Mouse (Mus musculus) splenic B cell, adult 2 months (primary cell): ENCODE measurements around the gene Npy.

ENCODE experiments used
- DNase-seq: peaks from one replicate; pipeline ENCODE4 v3.0.0-alpha.2; 2011; ENCODE audit warnings: low read depth, low spot score
- H3K27me3 ChIP-seq: 2 replicates; pipeline ENCODE4 v1.6.1; 2012; ENCODE audit warnings: mild to moderate bottlenecking, low read length, moderate library complexity, mixed read lengths; ENCODE audit not compliant: control insufficient read depth, poor library complexity, insufficient read depth, severe bottlenecking
- H3K36me3 ChIP-seq: 2 replicates; pipeline ENCODE4 v1.6.1; 2012; ENCODE audit warnings: mild to moderate bottlenecking, low read length, moderate library complexity, mixed read lengths; ENCODE audit not compliant: control insufficient read depth, poor library complexity, insufficient read depth, severe bottlenecking

Gene Npy

DNA sequence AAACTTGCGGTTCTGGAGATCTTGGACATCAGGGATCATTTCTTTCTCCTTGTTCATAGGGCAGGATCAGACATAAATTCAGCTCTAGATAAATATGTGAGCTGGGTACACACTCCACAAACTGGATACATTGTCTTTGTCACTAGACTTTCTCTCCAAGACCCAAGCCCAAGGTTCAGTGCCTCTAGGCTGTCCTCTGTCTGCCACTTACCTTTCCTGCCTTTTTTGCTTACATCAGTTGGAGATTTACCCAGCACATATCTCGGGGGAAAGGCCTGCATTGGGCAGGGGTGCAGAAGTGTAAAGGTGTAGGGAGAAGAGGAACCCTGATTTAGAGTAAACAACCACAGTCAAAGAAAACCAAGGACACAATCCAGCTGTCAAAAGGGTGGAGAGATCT lies 1.3 kb downstream of the Npy start:
- Histone ChIP-seq H3K27me3 (no peaks in the 10 kb centered on the region; the same call in 1 of the 2 replicates), H3K36me3 (no peaks in the 10 kb centered on the region)
- no peak for DNase-seq

GRCm38 (mm10) chr6:49831579-49831978 lies 9.1 kb downstream of the Npy start:
- no peak for DNase-seq
- Histone ChIP-seq H3K36me3 (no peaks in the 10 kb centered on the region), H3K27me3 (no peaks in the 10 kb centered on the region)

GRCm38 (mm10) chr6:49856830-49857229 lies 34.3 kb downstream of the Npy start:
- DNase-seq, result no peak
- Histone ChIP-seq H3K36me3 (no peaks in the 10 kb centered on the region), H3K27me3 (no peaks in the 10 kb centered on the region)

DNA sequence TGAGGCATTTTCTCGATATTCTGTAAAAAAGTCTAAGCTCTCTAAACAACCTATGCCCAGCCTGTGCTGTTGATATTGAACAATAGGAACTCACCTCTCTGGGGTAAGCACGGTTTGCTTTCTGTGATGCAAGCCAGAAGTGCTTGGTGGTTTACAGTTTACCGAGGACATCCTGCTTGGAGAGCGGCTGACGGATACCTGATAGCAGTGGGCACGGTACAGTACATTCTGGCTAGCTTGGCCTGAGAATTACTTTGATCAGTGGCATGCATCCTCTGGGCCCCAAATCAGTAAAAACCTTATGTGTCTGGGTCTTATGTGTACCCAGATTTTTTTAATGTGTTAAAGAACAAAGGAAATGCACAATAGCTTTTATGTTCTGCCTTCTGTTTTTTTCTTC lies 45.1 kb downstream of the Npy start:
- no peaks in the 10 kb centered on the region for H3K27me3 ChIP-seq
- H3K36me3 ChIP-seq, result no peaks in the 10 kb centered on the region
- DNase-seq, result no peak

DNA sequence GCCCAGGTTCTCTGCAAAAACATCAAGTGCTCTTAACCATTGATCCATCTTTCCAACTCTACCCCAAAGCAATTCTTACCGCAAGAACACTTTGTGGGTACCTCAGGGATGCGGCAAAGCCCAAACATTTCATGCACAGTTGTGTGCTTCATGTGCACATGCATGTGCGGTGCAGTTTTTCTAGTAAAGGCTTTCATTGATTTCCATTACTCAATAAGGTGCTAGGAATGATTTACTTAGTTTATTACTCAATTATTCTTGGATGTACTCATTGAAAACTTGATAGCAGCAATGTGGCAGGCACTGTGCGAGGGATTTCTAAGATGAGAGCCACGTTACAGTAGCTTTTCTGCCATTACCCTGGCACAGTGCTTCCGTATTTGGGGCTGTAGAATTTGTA lies 48.6 kb downstream of the Npy start:
- Histone ChIP-seq H3K27me3 (no peaks in the 10 kb centered on the region), H3K36me3 (no peaks in the 10 kb centered on the region)
- no peak for DNase-seq

DNA sequence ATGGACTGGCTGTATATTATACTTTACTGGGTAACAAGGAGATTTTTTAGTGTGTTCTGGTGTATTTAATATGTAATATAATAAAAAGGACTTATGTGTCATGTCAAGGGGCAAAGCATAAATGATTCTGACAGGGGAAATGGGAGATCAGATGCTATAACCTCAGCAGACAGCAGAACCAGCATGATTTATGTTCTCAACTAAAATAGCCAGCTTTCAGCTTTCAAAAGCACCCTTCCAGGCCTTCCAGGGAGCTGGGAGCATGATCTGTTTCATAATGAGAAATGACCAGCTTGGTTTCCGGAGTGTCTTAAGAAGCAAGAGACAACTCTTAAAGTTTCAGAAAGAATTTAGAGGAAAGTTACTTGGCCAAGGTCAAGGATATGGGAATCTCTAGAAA lies 51.0 kb downstream of the Npy start:
- Histone ChIP-seq H3K36me3 (no peaks in the 10 kb centered on the region), H3K27me3 (no peaks in the 10 kb centered on the region)
- no peak for DNase-seq

GRCm38 (mm10) chr6:49875160-49875559 lies 52.6 kb downstream of the Npy start:
- DNase-seq, result no peak
- no peaks in the 10 kb centered on the region for H3K27me3 ChIP-seq
- no peaks in the 10 kb centered on the region for H3K36me3 ChIP-seq

DNA sequence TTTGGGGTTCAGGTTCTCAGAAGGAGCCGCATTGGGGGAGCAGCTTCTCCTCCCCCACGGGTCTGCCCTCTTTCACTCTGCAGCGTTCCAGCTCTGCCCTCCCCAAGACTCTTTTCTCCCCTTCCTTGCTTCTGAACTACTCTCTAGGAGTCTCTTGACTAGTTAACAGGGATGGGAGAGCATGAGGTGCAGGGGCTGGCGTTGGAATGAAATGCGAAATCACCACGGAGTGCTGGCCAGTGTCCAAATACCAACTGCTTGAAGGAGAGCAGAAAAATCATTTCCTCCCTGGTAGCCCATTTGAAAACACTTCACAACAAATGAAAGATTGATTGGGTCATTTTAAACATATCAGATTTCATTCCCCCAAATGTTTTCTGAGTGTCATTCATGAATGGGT lies 53.3 kb downstream of the Npy start:
- H3K27me3 ChIP-seq, result no peaks in the 10 kb centered on the region
- no peaks in the 10 kb centered on the region for H3K36me3 ChIP-seq
- no peak for DNase-seq
